Mouse (Mus musculus) heart, embryonic 16.5 days (tissue): Measurements from ENCODE around the gene Cd28. TPM values are rescaled to one million over a fixed set of nuclear protein-coding genes. Genes with fewer than 3 reads are reported as not detected.

Experiments
- ATAC-seq: fragments of 200-750 bp; cut with Nextera tagmentation; replicated peaks from 2 replicates; pipeline ENCODE4 v1.8.0; 2017; ENCODE audit warnings: moderate number of reproducible peaks; ENCODE audit not compliant: insufficient read depth, low FRiP score; ENCODE audit errors: extremely low read depth
- H3K27ac ChIP-seq: fragments of 300-500 bp; sonication (generic); 2 replicates; pipeline ENCODE4 v1.5.1; 2014; ENCODE audit warnings: mild to moderate bottlenecking, low read length, control low read depth, moderate library complexity
- H3K27me3 ChIP-seq: fragments of 300-500 bp; sonication (generic); 2 replicates; pipeline ENCODE4 v1.6.1; 2014; ENCODE audit warnings: low read length, mixed read lengths; ENCODE audit not compliant: control insufficient read depth, insufficient read depth
- H3K36me3 ChIP-seq: fragments of 300-500 bp; sonication (generic); 2 replicates; pipeline ENCODE4 v1.6.1; 2014; ENCODE audit not compliant: control insufficient read depth, insufficient read depth
- H3K4me1 ChIP-seq: fragments of 300-500 bp; sonication (generic); 2 replicates; pipeline ENCODE4 v1.6.1; 2014; ENCODE audit warnings: low read length, mixed read lengths; ENCODE audit not compliant: control insufficient read depth, insufficient read depth
- H3K4me2 ChIP-seq: fragments of 300-500 bp; sonication (generic); 2 replicates; pipeline ENCODE4 v1.6.1; 2014; ENCODE audit warnings: low read depth, mild to moderate bottlenecking, control low read depth, low read length
- H3K4me3 ChIP-seq: fragments of 300-500 bp; sonication (generic); 2 replicates; pipeline ENCODE4 v1.5.1; 2014; ENCODE audit warnings: mild to moderate bottlenecking, control low read depth, low read length
- H3K9ac ChIP-seq: fragments of 300-500 bp; sonication (generic); 2 replicates; pipeline ENCODE4 v1.6.1; 2014; ENCODE audit warnings: low read length, control low read depth
- H3K9me3 ChIP-seq: fragments of 300-500 bp; sonication (generic); replicated peaks from 2 replicates; pipeline ENCODE4 v1.6.1; 2016; ENCODE audit warnings: low read length; ENCODE audit not compliant: control insufficient read depth
- WGBS: fragments of 180-500 bp; shearing (Covaris S2); extraction: QIAGEN DNeasy Blood & Tissue Kit; methylation state at CpG from one replicate; pipeline ENCODE4 v1.1.7; 2014; 5-methylcytosine and 5-hydroxymethylcytosine counted together
- polyA plus RNA-seq: library from polyadenylated mRNA; unstranded; fragments of >200 nt; fragmentation: Nextera tagmentation; extraction: Ambion mirVana; gene quantifications from 2 replicates; pipeline ENCODE4 v1.2.1, GENCODE M21; 2015

Cd28 gene
- polyA plus RNA-seq, 1 experiment from 2014 or later, result 3.7 TPM

DNA sequence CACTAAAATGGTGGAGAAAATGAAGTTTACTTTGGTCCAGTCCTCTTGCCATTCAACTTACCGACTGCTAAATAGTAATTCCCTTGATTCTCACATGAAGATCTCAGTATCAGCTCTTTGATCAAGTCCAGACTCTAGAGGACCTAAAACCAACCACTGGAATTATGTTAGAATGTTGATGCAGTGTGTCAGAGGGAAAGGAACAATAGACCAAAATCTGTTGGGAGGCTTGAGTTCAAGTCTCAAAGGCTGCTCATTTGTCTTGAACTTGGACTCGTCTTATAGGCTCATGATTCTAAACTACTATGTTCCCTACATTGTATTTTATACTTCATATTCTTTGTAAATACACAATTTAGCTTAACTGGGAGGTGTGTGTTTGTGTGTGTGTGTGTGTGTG is 41.0 kb downstream of the Cd28 start:
- no peak overlapping the region for H3K27ac ChIP-seq
- H3K9me3 ChIP-seq, result no peaks in the 10 kb centered on the region
- H3K4me1 ChIP-seq, result no peaks in the 10 kb centered on the region
- no peak overlapping the region for H3K4me3 ChIP-seq
- no peaks in the 10 kb centered on the region for H3K27me3 ChIP-seq
- no peak for ATAC-seq
- H3K4me2 ChIP-seq, result no peak overlapping the region
- no peaks in the 10 kb centered on the region for H3K36me3 ChIP-seq
- no peak overlapping the region for H3K9ac ChIP-seq
- WGBS, result 92% methylated on average over 2 of the region's 2 CpGs

DNA sequence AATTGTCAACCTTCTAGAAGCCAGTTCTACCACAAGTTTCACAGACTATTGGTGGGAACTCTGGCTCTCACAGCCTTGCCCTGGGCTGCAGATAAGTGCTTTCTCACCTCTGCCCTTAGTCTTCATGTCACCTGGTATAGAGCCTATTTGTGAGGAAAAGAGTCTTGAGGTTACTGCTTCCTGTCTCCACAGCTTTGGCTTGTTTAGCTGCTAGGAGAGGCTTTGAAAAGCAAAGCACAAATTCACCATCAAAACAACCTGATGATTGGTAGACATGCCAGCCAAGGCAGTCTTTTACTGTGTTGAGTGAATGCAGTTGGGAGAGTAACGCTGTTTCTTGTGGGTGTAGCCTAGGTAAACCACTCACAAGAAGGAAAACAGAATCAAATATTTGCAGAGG is 41.6 kb downstream of the Cd28 start:
- no peaks in the 10 kb centered on the region for H3K4me1 ChIP-seq
- H3K36me3 ChIP-seq, result no peaks in the 10 kb centered on the region
- no peak for ATAC-seq
- no peaks in the 10 kb centered on the region for H3K27me3 ChIP-seq
- H3K9me3 ChIP-seq, result no peaks in the 10 kb centered on the region
- H3K27ac ChIP-seq, result 0 out of 2 replicates have a peak overlapping the region, but pooled peaks have one; percentile 16
- no peak overlapping the region for H3K4me3 ChIP-seq
- WGBS, result 73% methylated on average over 1 of the region's 1 CpGs
- H3K4me2 ChIP-seq, result no peak overlapping the region
- H3K9ac ChIP-seq, result no peak overlapping the region

GRCm38 (mm10) chr1:60759563-60760335 is 43.1 kb downstream of the Cd28 start:
- 68% methylated on average over 7 of the region's 7 CpGs for WGBS
- H3K36me3 ChIP-seq, result no peaks in the 10 kb centered on the region

DNA sequence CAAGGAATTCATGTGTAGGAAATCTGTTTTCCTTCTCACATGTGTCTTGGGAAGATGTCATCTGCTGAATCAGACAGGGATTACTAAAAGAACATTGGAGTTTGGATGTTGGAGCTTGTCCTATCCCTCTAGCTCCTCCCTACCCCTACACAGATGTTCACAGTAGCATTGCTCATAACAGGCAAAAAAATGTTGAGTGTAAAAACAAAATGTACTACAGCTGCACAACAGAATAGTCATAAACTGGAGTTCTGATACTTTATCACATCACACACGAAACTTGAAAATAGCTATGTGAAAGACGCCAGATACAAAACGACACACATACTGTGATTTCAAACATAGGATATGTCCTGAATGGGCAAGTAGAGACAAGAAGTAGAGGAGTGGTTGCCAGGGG is 43.9 kb downstream of the Cd28 start:
- no peaks in the 10 kb centered on the region for H3K36me3 ChIP-seq
- H3K9ac ChIP-seq, result no peak overlapping the region
- ATAC-seq, result no peak
- no peaks in the 10 kb centered on the region for H3K4me1 ChIP-seq
- 82% methylated on average over 3 of the region's 3 CpGs for WGBS
- no peak overlapping the region for H3K4me2 ChIP-seq
- no peak overlapping the region for H3K4me3 ChIP-seq
- no peak overlapping the region for H3K27ac ChIP-seq
- H3K27me3 ChIP-seq, result no peaks in the 10 kb centered on the region
- no peaks in the 10 kb centered on the region for H3K9me3 ChIP-seq

More at GRCm38 (mm10) chr1:60759563-60760335, 43.1 kb downstream of the Cd28 start:
- H3K4me3 ChIP-seq, result no peak overlapping the region
- H3K4me1 ChIP-seq, result no peaks in the 10 kb centered on the region
- H3K9me3 ChIP-seq, result no peaks in the 10 kb centered on the region
- H3K9ac ChIP-seq, result no peak overlapping the region
- H3K27me3 ChIP-seq, result no peaks in the 10 kb centered on the region
- no peak overlapping the region for H3K4me2 ChIP-seq
- H3K27ac ChIP-seq, result 0 out of 2 replicates have a peak overlapping the region, but pooled peaks have one; percentile 16
- no peak; the same call in 1 of the 2 replicates for ATAC-seq

- Histone ChIP-seq H3K4me3 (no peak overlapping the region), H3K36me3 (no peaks in the 10 kb centered on the region), H3K9ac (no peak overlapping the region), H3K4me2 (no peak overlapping the region), H3K27me3 (no peaks in the 10 kb centered on the region), H3K4me1 (no peaks in the 10 kb centered on the region), H3K27ac (no peak overlapping the region), H3K9me3 (no peaks in the 10 kb centered on the region)
- no peak for ATAC-seq
- WGBS, result 97% methylated on average over 3 of the region's 3 CpGs
These were observed 45.0 kb downstream of the Cd28 start for GRCm38 (mm10) chr1:60761528-60762171.

DNA sequence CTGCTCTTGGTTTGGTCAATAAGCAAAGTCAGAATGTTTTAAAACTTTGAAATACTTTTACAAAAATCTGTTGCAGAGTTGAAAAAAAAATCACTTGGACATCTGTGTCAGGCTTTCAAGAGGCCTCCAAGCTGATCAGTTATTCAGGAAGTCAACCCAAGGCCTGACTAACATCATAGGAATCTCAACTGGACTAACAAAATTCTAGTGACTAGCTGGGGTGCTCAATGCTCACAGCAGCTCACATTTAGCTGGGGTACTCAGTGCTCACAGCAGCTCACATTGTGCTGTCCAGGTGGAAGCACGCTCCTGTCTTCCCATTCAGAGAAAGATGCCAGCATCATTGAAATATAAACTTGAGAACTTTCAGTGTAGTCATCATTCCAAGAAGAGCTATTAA is 45.9 kb downstream of the Cd28 start:
- Histone ChIP-seq H3K4me3 (no peak overlapping the region), H3K36me3 (no peaks in the 10 kb centered on the region), H3K27me3 (no peaks in the 10 kb centered on the region), H3K9ac (no peak overlapping the region), H3K27ac (no peak overlapping the region), H3K4me2 (no peak overlapping the region), H3K4me1 (no peaks in the 10 kb centered on the region), H3K9me3 (no peaks in the 10 kb centered on the region)
- WGBS, result 93% methylated on average over 1 of the region's 1 CpGs
- no peak for ATAC-seq

DNA sequence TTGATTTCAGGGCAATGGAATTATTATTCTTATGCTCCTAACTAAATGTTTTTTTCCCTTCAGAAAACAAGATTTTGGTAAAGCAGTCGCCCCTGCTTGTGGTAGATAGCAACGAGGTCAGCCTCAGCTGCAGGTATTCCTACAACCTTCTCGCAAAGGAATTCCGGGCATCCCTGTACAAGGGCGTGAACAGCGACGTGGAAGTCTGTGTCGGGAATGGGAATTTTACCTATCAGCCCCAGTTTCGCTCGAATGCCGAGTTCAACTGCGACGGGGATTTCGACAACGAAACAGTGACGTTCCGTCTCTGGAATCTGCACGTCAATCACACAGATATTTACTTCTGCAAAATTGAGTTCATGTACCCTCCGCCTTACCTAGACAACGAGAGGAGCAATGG is 46.3 kb downstream of the Cd28 start:
- no peak for ATAC-seq
- no peaks in the 10 kb centered on the region for H3K9me3 ChIP-seq
- no peak overlapping the region for H3K27ac ChIP-seq
- H3K4me2 ChIP-seq, result peak overlapping the region; percentile 21; the same call in 1 of the 2 replicates
- H3K4me3 ChIP-seq, result no peak overlapping the region
- no peaks in the 10 kb centered on the region for H3K4me1 ChIP-seq
- no peaks in the 10 kb centered on the region for H3K36me3 ChIP-seq
- H3K27me3 ChIP-seq, result no peaks in the 10 kb centered on the region
- no peak overlapping the region for H3K9ac ChIP-seq
- 67% methylated on average over 20 of the region's 20 CpGs for WGBS

GRCm38 (mm10) chr1:60771771-60772170 is 55.2 kb downstream of the Cd28 start:
- 93% methylated on average over 7 of the region's 7 CpGs for WGBS
- no peak overlapping the region for H3K4me3 ChIP-seq
- H3K4me2 ChIP-seq, result no peak overlapping the region
- H3K27me3 ChIP-seq, result no peaks in the 10 kb centered on the region
- H3K4me1 ChIP-seq, result no peaks in the 10 kb centered on the region
- no peaks in the 10 kb centered on the region for H3K9me3 ChIP-seq
- no peak overlapping the region for H3K27ac ChIP-seq
- ATAC-seq, result no peak
- H3K36me3 ChIP-seq, result no peaks in the 10 kb centered on the region
- H3K9ac ChIP-seq, result no peak overlapping the region

DNA sequence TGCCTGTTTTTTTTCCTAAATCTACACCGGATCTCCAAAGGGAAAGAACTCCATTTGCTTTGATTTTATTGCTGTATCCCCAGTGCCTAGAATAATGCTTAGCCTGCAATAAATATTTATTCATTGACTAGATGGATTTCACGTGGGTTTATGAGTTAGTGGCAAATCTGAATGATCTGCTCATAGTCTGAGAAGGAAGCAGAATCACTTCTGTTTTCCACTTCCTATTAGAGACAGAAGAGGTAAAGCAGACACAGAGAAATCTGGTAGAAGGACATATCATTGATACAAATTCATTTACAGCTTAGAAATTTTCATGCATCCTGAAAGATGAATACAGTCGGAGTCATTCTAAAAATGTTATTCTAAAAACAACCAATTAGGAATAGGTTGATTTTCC is 56.6 kb downstream of the Cd28 start:
- no peak overlapping the region for H3K9ac ChIP-seq
- H3K4me1 ChIP-seq, result no peaks in the 10 kb centered on the region; the same call in 1 of the 2 replicates
- no peaks in the 10 kb centered on the region for H3K36me3 ChIP-seq
- H3K9me3 ChIP-seq, result no peaks in the 10 kb centered on the region
- no peak for ATAC-seq
- no peaks in the 10 kb centered on the region for H3K27me3 ChIP-seq
- no peak overlapping the region for H3K4me2 ChIP-seq
- no peak overlapping the region for H3K27ac ChIP-seq
- WGBS, result 80% methylated on average over 3 of the region's 3 CpGs
- H3K4me3 ChIP-seq, result no peak overlapping the region
